Comparison of ENCODE assay signal across 14 mouse cellular contexts in genomic region chr2:159068303-159069020, GRCm38 (mm10).
DNase-seq lines count a peak whose midpoint lies in the region; ATAC-seq and TF ChIP-seq lines count a peak whose summit lies in the region.
"Had no signal": no experiment of that assay in that cellular context is flagged by ENCODE, and none has a peak within 500 bp of the region (broad histone marks: within the 10 kb centered on the region; RNA-seq: fewer than 3 reads in every experiment).

No protein-coding gene starts in this region.

- no peak overlapping the region for H3K4me2 ChIP-seq in hindbrain, embryonic 14.5 days (replicated peaks)
- H3K4me2 ChIP-seq in kidney, embryonic 15.5 days, result no peak overlapping the region
- no peak overlapping the region for H3K4me2 ChIP-seq in lung, postnatal 0 days (replicated peaks; ENCODE audit: low read depth, low read length)
- H3K4me2 ChIP-seq in neural tube, embryonic 15.5 days, result no peak overlapping the region
- H3K4me2 ChIP-seq: heart, embryonic 13.5 days; liver, embryonic 13.5 days; neural tube, embryonic 13.5 days had no signal

- no peak for ATAC-seq in hindbrain, embryonic 14.5 days (ENCODE audit: low FRiP score)
- ATAC-seq in kidney, embryonic 15.5 days (replicated peaks; ENCODE audit: low FRiP score), result peak; percentile 87
- peak; percentile 85 for ATAC-seq in lung, postnatal 0 days
- ATAC-seq in neural tube, embryonic 15.5 days (ENCODE audit: low FRiP score), result no peak

- H3K4me1 ChIP-seq in hindbrain, embryonic 10.5 days (replicated peaks), result peaks cover 27% of the 10 kb centered on the region
- H3K4me1 ChIP-seq in hindbrain, embryonic 14.5 days (replicated peaks; ENCODE audit: control insufficient read depth, insufficient read depth, low read length), result no peaks in the 10 kb centered on the region
- peaks cover 25% of the 10 kb centered on the region for H3K4me1 ChIP-seq in kidney, embryonic 15.5 days
- no peaks in the 10 kb centered on the region for H3K4me1 ChIP-seq in lung, postnatal 0 days (ENCODE audit: insufficient read depth, low read depth, low read length)
- peaks cover 18% of the 10 kb centered on the region for H3K4me1 ChIP-seq in neural tube, embryonic 15.5 days
- H3K4me1 ChIP-seq: heart, embryonic 13.5 days; liver, embryonic 13.5 days had no signal

- TF ChIP-seq CTCF in brain, embryonic 14.5 days (IDR thresholded peaks at IDR 0.05; ENCODE audit: borderline replicate concordance, extremely low read depth, insufficient read depth, insufficient read length), result peak; percentile 18; the same call in 1 of the 2 replicates
- peak; percentile 38 for TF ChIP-seq CTCF in lung, postnatal 0 days (IDR thresholded peaks at IDR 0.05)

- no peak overlapping the region for H3K9ac ChIP-seq in hindbrain, embryonic 14.5 days
- no peak overlapping the region for H3K9ac ChIP-seq in kidney, embryonic 15.5 days
- no peak overlapping the region for H3K9ac ChIP-seq in lung, postnatal 0 days (replicated peaks; ENCODE audit: low read depth)
- H3K9ac ChIP-seq in neural tube, embryonic 15.5 days (replicated peaks), result no peak overlapping the region
- H3K9ac ChIP-seq: heart, embryonic 13.5 days; liver, embryonic 13.5 days; neural tube, embryonic 13.5 days had no signal

- H3K9me3 ChIP-seq in hindbrain, embryonic 10.5 days, result no peaks in the 10 kb centered on the region
- H3K9me3 ChIP-seq in hindbrain, embryonic 14.5 days (ENCODE audit: control insufficient read depth, low read length), result no peaks in the 10 kb centered on the region
- H3K9me3 ChIP-seq in kidney, embryonic 15.5 days (replicated peaks), result no peaks in the 10 kb centered on the region
- H3K9me3 ChIP-seq in lung, postnatal 0 days (ENCODE audit: low read length), result no peaks in the 10 kb centered on the region
- no peaks in the 10 kb centered on the region for H3K9me3 ChIP-seq in neural tube, embryonic 15.5 days (replicated peaks)
- H3K9me3 ChIP-seq: heart, embryonic 13.5 days; liver, embryonic 13.5 days; neural tube, embryonic 13.5 days had no signal

- DNase-seq in hindbrain, embryonic 10.5 days (ENCODE audit: low spot score), result no peak
- no peak for DNase-seq in hindbrain, embryonic 14.5 days (ENCODE audit: low spot score)
- DNase-seq in brain, embryonic 14.5 days (ENCODE audit: low read depth), result no peak
- peak; percentile 78 for DNase-seq in lung, postnatal 0 days (ENCODE audit: low spot score)
- DNase-seq in urinary bladder, adult 2 months (ENCODE audit: low spot score), result no peak
- DNase-seq in right cerebral cortex, postnatal 4 days, result no peak
- DNase-seq: gastrocnemius, postnatal 25 days; liver, embryonic 13.5 days; retina, postnatal 1 day; spleen, adult 18-20 months had no signal

- no peak overlapping the region for H3K4me3 ChIP-seq in hindbrain, embryonic 10.5 days
- H3K4me3 ChIP-seq in hindbrain, embryonic 14.5 days (replicated peaks; ENCODE audit: low read length), result no peak overlapping the region
- H3K4me3 ChIP-seq in kidney, embryonic 15.5 days (replicated peaks), result no peak overlapping the region
- no peak overlapping the region for H3K4me3 ChIP-seq in lung, postnatal 0 days (ENCODE audit: low read depth, low read length)
- H3K4me3 ChIP-seq in neural tube, embryonic 15.5 days (replicated peaks), result no peak overlapping the region
- H3K4me3 ChIP-seq: heart, embryonic 13.5 days; liver, embryonic 13.5 days; neural tube, embryonic 13.5 days had no signal

- peak; percentile 56 for TF ChIP-seq EP300 in lung, postnatal 0 days (IDR thresholded peaks at IDR 0.05)

- TF ChIP-seq POLR2A in brain, embryonic 14.5 days (IDR thresholded peaks at IDR 0.05; ENCODE audit: borderline replicate concordance, extremely low read depth, insufficient read depth, insufficient read length, poor library complexity, severe bottlenecking), result no peak

- peak overlapping the region; percentile 16; the same call in 1 of the 2 replicates for H3K27ac ChIP-seq in hindbrain, embryonic 10.5 days
- H3K27ac ChIP-seq in hindbrain, embryonic 14.5 days, result no peak overlapping the region
- peak overlapping the region; percentile 87 for H3K27ac ChIP-seq in kidney, embryonic 15.5 days
- no peak overlapping the region for H3K27ac ChIP-seq in lung, postnatal 0 days (ENCODE audit: low read length)
- H3K27ac ChIP-seq in neural tube, embryonic 15.5 days (replicated peaks), result no peak overlapping the region
- H3K27ac ChIP-seq: heart, embryonic 13.5 days; liver, embryonic 13.5 days; neural tube, embryonic 13.5 days had no signal

- 46% methylated on average over 7 of the region's 7 CpGs for WGBS in hindbrain, embryonic 10.5 days
- WGBS in hindbrain, embryonic 14.5 days, result 36% methylated on average over 7 of the region's 7 CpGs
- 50% methylated on average over 7 of the region's 7 CpGs for WGBS in kidney, embryonic 15.5 days
- 46% methylated on average over 7 of the region's 7 CpGs for WGBS in lung, postnatal 0 days
- WGBS in neural tube, embryonic 15.5 days, result 40% methylated on average over 7 of the region's 7 CpGs

- peaks cover 39% of the 10 kb centered on the region for H3K27me3 ChIP-seq in hindbrain, embryonic 10.5 days (ENCODE audit: insufficient read depth, poor library complexity, severe bottlenecking)
- H3K27me3 ChIP-seq in hindbrain, embryonic 14.5 days (ENCODE audit: control insufficient read depth, insufficient read depth, low read length), result peaks cover 80% of the 10 kb centered on the region
- no peaks in the 10 kb centered on the region for H3K27me3 ChIP-seq in kidney, embryonic 15.5 days
- no peaks in the 10 kb centered on the region for H3K27me3 ChIP-seq in lung, postnatal 0 days (replicated peaks; ENCODE audit: insufficient read depth, low read length)
- peaks cover 89% of the 10 kb centered on the region for H3K27me3 ChIP-seq in neural tube, embryonic 15.5 days (replicated peaks)
- H3K27me3 ChIP-seq: liver, embryonic 13.5 days had no signal

- no peaks in the 10 kb centered on the region for H3K36me3 ChIP-seq in hindbrain, embryonic 10.5 days
- no peaks in the 10 kb centered on the region for H3K36me3 ChIP-seq in hindbrain, embryonic 14.5 days (replicated peaks; ENCODE audit: control insufficient read depth, insufficient read depth)
- no peaks in the 10 kb centered on the region for H3K36me3 ChIP-seq in kidney, embryonic 15.5 days
- no peaks in the 10 kb centered on the region for H3K36me3 ChIP-seq in lung, postnatal 0 days (ENCODE audit: insufficient read depth, low read length)
- no peaks in the 10 kb centered on the region for H3K36me3 ChIP-seq in neural tube, embryonic 15.5 days
- H3K36me3 ChIP-seq: heart, embryonic 13.5 days; liver, embryonic 13.5 days; neural tube, embryonic 13.5 days had no signal

Comparison
In these comparisons a context has a peak if more than half of its experiments do, and no peak if none do; other contexts are left out.
1. H3K27ac ChIP-seq: peak in hindbrain, embryonic 10.5 days (single experiment) and kidney, embryonic 15.5 days (single experiment); none in hindbrain, embryonic 14.5 days (single experiment), lung, postnatal 0 days (single experiment) and neural tube, embryonic 15.5 days (single experiment).
2. ATAC-seq: peak in kidney, embryonic 15.5 days (single experiment) and lung, postnatal 0 days (single experiment); none in hindbrain, embryonic 14.5 days (single experiment) and neural tube, embryonic 15.5 days (single experiment).